Mouse (Mus musculus) cerebral cortex, adult 2 months (tissue): Measurements from ENCODE around the gene Supt20.

Experiments used
- WGBS: fragments of 180-500 bp; shearing (Covaris S2); methylation state at CpG from one replicate; pipeline ENCODE4 v1.1.7; 2018; 5-methylcytosine and 5-hydroxymethylcytosine counted together

Supt20 gene

DNA sequence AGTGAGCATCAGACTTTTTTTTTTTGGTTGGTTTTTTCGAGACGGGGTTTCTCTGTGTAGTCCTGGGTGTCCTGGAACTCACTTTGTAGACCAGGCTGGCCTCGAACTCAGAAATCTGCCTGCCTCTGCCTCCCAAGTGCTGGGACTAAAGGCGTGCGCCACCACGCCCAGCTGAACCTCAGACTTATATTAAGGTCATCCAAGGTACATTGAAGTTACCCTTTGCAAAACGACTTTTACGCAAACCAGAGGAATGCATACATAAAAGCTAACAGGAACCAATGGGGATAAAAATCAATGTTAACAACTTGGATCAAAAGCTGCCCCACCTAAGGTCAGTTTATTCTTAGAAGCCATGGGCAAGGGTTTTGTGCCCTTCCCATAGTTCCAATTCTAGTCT is 11.5 kb downstream of the Supt20 start:
- WGBS = 97% methylated on average over 8 of the region's 8 CpGs

DNA sequence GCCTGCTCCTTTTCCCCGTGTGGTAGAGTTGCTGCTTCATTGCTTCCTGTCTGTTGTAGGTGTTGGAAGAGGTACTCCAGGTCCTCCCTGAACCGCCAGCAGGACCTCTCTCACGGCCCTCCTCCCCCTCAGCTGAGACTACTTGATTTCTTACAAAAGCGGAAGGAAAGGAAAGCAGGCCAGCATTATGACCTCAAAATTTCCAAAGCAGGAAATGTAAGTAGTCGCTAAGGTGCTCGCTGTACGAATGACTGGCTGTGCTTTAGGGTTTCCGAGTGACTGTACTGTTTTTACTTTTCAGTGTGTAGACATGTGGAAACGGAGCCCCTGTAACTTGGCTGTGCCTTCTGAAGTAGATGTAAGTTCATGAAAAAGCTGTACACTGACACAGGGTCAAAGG is 16.4 kb downstream of the Supt20 start:
- WGBS = 89% methylated on average over 9 of the region's 9 CpGs

DNA sequence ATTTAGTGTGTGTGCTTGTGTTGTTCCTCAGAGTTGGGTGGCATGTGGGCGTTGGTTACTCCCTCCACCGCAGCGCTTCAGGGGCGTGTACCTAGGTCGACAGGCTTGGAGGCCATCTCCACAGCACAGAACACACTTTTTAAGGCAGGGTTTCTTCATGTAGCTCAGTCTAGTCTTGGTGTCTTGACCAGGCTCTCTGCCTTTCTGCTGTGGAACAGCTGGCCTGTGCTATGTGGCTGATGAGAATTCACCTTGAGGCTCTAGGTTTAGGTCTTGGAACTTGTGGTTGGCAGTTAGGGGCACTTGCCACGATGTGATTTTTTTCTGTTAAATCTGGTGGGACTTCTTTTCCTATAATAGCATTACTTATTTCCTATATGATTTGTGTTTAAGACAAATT is 21.6 kb downstream of the Supt20 start, which contains the start of gene Gm21958:
Gene Gm21958, minus strand, starts transcription at position 101 of the 400 bp plus-strand sequence.
- 89% methylated on average over 6 of the region's 6 CpGs for WGBS

DNA sequence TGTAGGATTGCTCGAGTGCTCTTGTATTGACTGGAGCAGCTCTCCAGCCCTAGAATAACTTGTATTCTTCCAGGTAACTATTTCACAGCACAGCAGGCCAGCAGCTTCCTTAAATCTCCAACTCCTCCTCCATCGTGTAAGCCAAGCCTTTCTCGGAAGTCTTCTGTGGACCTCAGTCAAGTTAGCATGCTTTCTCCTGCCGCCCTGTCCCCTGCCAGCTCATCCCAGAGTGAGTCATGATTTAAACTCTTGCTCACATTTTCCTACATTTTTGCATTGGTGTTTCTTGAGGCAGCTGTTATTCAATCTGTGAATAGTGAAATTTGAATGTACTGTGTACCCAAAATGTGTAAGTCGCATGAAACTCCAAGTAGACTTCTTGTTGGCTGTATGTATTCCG is 22.9 kb downstream of the Supt20 start:
- 52% methylated on average over 6 of the region's 6 CpGs for WGBS

DNA sequence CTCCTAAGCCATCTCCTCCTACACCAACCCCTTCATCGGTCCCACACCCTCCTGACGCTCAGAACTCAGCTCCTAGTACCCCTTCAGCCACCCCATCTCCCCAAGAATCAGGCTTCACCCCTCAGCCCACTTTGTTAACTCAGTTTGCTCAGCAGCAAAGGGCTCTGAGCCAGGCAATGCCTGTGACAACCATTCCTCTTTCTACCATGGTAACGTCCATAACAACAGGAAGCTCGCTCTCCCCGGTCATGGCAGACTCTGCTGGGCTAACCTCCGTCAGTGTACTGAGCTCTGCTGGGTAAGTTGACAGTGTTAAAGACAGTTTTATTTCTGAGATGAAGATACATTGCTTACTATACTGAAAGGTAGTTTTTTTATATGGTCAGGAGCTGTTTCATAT is 24.7 kb downstream of the Supt20 start:
- 48% methylated on average over 6 of the region's 6 CpGs for WGBS

DNA sequence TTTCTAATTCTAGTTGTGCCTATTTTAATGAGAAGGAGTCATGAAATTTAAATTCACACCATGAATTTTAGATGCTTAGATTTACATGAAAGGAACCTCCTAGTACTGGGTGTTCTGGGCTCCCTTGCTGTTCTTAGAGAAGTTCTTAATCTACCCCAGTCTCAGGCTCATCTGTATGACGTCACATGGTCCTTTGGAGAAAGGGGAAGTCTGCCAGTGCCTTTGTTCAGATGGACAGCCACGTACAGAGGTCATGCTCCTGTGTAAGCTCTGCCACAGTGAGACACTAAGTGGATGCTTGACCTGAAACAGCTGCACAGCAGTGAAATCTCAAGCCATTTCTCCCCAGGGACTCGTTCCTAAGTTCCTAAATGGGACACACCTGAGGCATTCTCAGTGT is 26.3 kb downstream of the Supt20 start:
- WGBS = 68% methylated on average over 3 of the region's 3 CpGs

DNA sequence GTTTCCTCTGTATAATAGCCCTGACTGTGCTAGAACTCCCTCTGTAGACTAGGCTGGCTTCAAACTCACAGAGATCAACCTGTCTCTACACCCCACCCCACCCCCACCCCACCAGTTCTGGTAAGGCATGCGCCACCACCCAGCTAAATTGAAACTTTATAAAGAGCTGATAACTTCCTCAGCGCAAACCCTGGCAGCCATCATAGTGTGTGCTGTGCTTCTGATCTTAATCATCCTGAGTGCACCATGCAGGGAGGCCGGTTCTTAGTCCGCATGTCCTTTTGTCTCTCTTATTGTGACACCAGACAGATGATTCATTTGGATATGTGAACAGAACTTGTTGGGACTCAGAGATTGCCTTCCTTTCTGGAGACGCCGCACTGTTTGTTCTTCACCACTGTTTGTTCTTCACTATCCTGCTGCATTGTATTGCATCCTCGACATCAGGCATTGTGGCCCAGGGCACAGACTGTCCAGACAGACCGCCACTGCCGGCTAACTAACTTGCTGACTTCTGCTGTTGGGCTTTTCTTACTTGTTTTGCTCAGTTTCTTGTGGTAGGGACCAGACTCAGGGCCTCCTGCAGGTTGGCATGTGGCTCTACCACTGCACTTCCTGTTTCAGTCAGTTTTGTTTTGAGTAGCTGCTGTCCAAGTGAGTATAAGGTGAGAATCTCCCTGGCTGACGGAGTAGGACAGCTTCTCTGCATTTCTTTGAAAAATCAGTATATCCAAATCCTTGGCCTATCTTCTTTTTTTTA is 31.3 kb downstream of the Supt20 start:
- WGBS = 73% methylated on average over 10 of the region's 10 CpGs

DNA sequence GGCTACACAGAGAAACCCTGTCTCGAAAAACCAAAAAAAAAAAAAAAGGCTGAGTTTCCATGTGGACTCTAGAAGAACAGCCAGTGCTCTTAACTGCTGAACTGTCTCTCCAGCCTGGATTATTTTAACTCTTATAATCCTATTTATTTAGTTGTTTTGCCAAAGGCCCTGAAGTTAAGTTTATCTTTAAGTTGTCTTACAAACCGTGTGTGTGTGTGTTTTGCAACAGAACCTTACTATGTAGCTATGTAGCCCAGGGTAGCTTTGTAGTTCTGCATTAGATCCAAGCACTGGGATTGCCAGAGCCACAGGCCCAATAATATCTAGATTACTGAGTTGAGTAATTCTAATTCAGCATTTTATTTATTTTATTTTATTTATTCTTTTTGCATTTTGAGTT is 32.7 kb downstream of the Supt20 start:
- WGBS = 77% methylated on average over 2 of the region's 2 CpGs

DNA sequence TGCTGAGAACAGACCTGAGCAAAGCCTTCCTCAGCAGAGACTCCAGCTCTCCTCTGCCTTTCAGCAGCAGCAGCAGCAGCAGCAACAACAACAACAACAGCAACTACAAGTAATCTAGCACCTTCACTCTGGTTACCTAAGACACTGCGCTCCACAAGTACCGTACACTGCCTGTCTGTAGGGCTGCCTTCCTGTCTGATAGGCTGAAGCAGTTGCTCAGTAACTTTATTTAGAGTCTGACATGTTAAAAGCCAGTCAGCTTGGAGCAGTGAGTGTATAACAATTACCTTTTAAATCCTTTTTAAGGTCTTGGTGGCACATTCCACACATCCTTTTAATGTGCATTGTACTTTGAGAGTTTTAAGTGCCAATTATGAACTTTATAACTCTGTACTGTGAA is 35.0 kb downstream of the Supt20 start:
- WGBS = 95% methylated on average over 2 of the region's 2 CpGs

DNA sequence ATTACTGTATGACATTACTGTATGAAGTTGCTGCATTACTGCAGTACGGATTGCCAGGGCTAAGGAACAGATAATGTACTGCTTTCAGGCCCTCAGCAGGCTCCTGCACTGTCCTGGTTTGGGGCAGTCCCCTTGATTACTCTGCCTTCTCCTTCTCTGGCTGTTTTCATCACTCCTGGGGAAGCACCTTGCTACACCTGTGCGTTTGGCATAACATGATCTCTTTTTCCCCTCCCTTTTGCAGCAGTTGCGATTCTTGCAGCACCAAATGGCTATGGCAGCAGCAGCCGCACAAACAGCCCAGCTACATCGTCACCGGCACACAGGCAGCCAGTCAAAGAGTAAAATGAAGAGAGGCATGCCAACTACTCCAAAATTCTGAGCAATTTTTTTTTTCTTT is 35.5 kb downstream of the Supt20 start:
- WGBS = 81% methylated on average over 6 of the region's 6 CpGs

DNA sequence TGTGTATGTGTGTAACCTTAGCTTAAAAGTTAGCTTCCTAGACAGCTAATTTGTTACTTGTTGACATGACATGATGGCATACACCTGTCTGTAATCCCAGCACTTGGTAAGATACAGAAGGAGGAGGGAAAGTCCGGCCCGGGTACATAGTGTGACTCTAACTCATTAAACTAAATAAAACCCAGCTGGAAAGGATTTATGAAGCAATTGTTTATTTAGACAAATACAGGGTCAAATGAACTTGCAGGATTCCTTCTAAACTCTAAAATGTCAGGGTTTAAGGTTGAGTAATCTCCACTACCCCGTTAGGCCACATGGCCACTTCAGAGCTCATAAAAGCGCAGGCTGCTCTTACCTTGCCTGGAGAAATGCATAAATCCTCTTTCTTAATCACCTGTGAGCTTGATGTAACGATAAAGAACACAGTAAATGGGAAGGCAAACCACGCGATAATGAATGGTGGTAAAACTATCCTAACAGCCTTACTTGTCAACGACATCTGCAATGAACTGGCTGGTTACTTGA is 39.1 kb downstream of the Supt20 start:
- 85% methylated on average over 8 of the region's 8 CpGs for WGBS

DNA sequence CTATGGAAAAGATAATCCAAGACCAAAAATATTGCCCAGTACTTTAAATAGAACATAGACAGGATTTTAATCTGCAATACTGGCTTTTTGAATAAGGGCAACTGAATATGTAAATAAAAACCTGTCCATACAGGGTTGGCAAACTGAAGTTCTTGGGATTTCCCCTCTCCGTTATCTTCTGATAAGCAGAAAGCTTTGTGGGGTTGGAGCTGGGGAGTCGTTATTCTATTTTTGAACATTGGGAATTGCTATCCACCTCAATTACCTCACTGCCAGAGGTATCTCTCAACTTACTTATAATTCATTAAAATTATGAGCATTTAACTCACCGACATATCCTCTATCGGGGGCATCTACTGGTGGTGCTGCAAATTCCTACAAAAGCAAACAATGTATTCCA is 39.8 kb downstream of the Supt20 start:
- WGBS = 94% methylated on average over 4 of the region's 4 CpGs

DNA sequence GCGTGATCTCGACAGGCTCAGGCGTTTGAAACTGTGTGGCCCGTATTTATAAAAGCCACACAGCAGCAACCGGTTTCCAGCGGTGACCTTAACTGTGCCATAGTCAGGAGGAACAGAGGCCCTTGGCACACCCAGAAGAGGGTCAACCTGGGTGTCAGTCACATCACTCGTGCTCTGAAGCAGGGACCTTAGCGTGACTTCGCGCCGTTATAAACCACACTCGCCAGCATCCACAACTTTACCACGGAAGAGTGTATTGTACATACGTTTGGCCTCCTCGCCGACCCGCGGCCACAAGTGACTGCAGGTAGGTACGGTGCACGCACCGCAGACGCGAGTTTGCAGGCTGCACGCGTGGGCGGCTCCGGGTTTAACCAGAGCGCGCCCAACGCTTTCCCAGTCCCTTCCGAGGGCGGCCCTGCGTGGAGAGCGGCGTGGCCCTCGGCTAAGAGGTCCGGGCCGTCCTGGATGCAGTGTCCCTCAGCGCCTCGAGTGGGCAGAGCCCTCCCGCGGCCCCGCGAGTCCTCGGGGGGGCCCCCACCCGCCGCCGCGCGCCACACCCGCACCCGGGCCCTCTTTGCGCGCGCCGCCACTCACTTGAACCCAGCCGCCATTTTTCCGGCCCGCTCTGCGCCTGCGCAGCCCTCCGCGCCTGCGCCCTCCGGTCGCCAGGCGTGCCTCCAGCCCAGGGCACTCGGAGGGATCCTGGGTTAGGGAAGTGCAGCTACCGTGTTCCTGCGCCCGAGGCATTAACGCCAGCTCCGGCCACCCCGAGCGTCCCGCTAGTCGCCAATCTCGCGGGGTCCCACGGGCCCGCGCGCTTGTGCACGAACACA is 42.0 kb downstream of the Supt20 start:
- under 1% methylated on average over 84 of the region's 84 CpGs for WGBS

DNA sequence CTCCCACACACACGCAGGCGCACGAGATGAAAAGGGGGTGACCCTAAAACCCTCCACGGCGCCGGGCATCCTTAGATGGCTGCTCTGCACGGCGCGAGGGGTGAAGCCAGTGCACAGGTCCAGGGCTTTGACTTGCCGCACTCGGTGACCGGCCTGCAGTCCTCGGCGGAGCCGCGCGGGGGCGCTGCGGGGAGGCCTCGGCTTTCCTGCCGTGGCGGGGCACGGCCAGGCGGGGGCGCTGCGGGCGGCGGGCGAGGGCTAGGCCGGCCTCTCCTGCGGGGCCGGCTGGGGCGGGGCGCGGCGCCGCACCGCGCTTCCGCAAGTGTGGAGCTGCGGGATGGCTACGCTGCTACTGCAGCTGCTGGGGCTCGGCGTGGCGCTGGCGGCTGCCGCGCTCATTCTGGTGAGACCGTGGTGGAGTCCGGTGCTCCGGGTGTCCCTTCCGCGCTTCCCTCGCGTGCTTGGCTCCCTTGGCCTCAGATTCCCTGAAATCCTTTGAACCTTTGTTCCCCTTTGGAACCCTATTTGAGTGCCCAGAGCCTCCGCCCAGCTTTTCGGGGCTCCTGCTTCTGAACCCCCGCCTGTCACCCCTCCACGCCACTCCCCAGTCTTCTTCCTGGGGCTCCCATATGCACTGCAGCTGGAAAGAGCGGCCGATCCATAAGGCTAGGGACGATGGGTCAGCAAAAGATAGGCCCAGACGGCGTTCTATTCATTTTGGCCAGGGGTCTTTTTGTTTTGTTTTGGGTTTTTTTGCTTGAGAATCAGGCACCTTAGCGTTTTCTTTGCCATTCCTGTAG is 42.8 kb downstream of the Supt20 start, which contains the start of the genes Exosc8 and Alg5:
Gene Exosc8, minus strand, starts transcription at position 147 of the 800 bp plus-strand sequence.
Gene Alg5, plus strand, starts transcription at position 293 of the 800 bp plus-strand sequence.
- under 1% methylated on average over 55 of the region's 65 CpGs for WGBS

DNA sequence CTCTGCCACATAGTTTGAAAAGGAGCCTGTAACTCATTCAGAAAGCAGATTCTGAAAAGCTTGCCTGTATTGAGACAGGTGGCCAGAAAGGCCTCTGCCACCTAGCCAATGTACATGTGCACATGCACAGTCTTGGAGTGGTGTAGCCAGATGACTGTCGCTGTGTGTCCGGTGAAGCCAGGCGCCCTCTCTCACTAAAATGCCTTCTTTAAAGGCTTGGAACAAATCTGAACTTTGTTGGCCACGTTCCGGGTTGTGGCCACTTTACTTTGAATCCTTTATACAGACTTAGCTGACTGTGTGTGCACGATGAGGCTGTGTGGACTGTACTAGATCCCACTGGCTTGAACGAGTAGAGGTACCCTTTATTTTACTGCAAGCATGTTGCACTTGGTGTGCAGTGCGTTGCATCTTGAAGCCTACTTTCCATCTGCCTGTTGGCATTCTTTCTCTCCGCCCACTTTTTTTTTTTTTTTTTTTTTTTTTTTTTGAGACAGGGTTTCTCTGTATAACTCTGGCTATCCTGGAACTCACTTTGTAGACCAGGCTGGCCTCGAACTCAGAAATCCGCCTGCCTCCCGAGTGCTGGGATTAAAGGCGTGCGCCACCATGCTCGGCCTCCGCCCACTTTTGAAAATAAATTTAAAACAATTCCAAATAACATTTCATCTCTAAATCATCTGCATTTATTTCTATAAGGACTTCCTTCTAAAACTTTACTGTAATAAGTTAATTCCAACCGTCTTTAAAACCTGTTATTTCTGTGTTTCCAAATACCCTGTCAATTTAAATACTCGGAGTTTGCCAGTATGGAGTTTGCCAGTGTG is 43.7 kb downstream of the Supt20 start:
- 41% methylated on average over 18 of the region's 18 CpGs for WGBS

DNA sequence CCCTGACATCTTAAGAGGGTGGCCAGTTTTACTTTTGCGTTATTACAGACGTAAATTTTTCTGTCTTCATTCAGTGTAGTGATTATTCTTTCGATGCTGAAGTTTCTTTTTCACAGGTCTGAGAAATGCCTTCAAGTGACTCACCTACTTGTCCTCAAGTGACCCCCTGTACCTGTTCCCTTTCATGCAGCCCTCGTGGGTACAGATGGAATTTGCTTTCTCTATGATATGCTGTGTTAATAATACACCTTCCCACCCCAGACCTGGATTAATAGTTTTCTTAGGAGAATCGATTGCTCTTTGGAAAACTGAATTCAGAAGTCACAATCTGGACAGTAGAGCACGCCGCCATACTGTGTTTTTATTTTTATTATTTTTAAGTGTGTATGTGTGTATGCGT is 44.7 kb downstream of the Supt20 start:
- WGBS = 95% methylated on average over 8 of the region's 8 CpGs

DNA sequence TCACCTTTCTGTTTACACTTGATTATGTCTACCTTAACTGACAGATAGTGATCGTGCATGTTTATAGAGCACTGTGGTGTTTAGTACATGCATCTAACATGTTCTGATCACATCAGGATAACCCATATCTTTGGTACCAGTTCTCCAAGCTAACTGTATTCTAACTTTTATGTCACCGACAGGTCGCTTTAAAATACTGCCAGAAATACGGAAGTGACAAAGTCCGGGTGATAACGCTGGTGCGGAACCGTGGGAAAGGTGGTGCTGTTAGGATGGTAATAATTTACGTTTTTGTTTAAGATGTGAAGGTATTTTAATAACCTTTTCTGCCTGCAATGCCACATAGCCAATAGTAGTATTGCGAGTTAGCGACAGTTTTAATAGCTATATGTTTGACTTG is 49.4 kb downstream of the Supt20 start:
- 98% methylated on average over 11 of the region's 11 CpGs for WGBS

DNA sequence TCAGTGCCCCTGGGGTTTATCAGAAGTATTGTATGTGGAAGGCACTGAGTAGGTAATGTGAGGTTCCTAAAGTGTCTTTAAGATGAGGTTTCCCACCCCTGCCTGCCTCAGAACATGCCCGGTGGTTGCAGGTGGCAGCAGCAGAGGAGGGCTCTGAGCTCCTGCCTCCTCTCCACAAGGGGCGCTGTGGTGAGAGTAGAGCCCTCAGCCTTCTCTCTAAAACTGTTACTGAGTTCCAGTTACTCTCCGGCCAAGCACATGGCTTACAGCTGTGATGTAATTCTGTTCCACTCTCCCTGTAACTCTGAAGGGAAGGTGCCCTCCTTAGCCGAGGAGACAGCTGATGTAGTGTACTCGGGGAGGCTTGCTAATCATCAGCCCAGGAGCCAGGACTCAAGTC is 53.2 kb downstream of the Supt20 start:
- 50% methylated on average over 5 of the region's 5 CpGs for WGBS

DNA sequence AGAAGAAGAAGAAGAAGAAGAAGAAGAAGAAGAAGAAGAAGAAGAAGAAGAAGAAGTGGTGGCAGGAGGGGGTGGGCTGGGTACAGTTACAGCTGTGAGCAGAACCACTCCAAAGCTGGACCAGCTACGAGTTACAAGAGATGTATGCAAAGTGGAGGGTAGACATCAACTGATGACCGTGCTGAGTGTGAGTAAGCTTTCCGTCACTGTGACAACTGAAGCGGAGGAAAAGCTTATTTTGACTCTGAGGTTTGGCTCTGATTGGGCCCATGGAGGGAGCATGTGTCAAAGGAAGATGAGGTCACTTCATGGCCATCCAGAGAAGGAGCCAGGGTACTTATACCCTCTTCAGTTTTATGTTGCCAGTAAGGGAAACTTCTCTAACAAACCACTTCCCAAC is 60.8 kb downstream of the Supt20 start:
- 81% methylated on average over 4 of the region's 4 CpGs for WGBS

DNA sequence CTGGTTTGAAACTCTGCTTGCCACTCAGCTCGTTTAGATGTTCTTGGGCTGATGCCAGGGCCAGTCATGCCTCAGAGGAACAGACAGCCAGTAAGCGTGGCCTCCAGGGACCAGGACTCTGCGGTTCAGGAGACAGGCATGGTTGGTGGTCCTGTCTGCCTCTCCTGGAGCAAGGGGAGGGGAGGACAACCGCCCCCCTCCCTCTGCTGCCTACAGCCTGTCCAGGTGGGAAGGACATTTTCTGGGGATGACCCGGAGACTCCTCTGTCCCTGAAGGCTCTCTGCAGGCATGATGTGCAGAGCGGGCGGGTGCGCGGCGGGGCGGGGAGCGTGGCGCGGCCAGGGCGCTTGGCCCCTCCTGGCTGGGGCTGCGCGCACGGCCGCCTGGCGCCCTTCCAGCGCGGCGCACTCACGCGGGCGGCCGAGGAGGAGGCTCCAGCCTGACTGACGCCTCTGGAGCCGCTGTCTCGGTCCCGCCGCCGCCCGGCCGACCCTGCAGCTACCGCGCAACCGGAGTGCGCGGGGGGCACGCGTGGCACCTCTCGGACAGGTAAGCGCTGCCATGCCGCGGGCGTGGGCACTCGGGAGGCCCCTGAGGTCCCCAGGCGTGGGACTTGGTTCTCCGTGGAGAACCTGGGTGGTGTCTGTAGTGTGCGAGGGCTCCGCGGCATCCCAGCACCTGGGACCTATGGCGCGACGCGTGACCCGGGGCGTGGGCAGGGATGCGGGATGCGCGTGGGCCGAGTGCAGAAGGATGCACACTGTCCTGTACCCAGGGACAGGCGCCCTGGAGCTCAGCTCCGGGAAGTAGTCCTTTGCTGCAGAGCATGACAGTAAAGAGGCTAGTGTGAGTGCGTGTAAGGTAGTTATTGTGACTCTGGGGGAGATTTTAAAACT is 62.8 kb downstream of the Supt20 start, which contains the start of gene Smad9:
Gene Smad9, plus strand, starts transcription at position 438 of the 897 bp plus-strand sequence.
- WGBS = under 1% methylated on average over 66 of the region's 66 CpGs
